Mouse (Mus musculus) heart, embryonic 16.5 days (tissue): ENCODE results near the gene AW011738. TPM values are rescaled to one million over a fixed set of nuclear protein-coding genes. Genes with fewer than 3 reads are reported as not detected.

Experiments
- ATAC-seq: fragments of 200-750 bp; cut with Nextera tagmentation; replicated peaks from 2 replicates; pipeline ENCODE4 v1.8.0; 2017; ENCODE audit warnings: moderate number of reproducible peaks; ENCODE audit not compliant: insufficient read depth, low FRiP score; ENCODE audit errors: extremely low read depth
- H3K27ac ChIP-seq: fragments of 300-500 bp; sonication (generic); 2 replicates; pipeline ENCODE4 v1.5.1; 2014; ENCODE audit warnings: mild to moderate bottlenecking, low read length, control low read depth, moderate library complexity
- H3K27me3 ChIP-seq: fragments of 300-500 bp; sonication (generic); 2 replicates; pipeline ENCODE4 v1.6.1; 2014; ENCODE audit warnings: low read length, mixed read lengths; ENCODE audit not compliant: control insufficient read depth, insufficient read depth
- H3K36me3 ChIP-seq: fragments of 300-500 bp; sonication (generic); 2 replicates; pipeline ENCODE4 v1.6.1; 2014; ENCODE audit not compliant: control insufficient read depth, insufficient read depth
- H3K4me1 ChIP-seq: fragments of 300-500 bp; sonication (generic); 2 replicates; pipeline ENCODE4 v1.6.1; 2014; ENCODE audit warnings: low read length, mixed read lengths; ENCODE audit not compliant: control insufficient read depth, insufficient read depth
- H3K4me2 ChIP-seq: fragments of 300-500 bp; sonication (generic); 2 replicates; pipeline ENCODE4 v1.6.1; 2014; ENCODE audit warnings: low read depth, mild to moderate bottlenecking, control low read depth, low read length
- H3K4me3 ChIP-seq: fragments of 300-500 bp; sonication (generic); 2 replicates; pipeline ENCODE4 v1.5.1; 2014; ENCODE audit warnings: mild to moderate bottlenecking, control low read depth, low read length
- H3K9ac ChIP-seq: fragments of 300-500 bp; sonication (generic); 2 replicates; pipeline ENCODE4 v1.6.1; 2014; ENCODE audit warnings: low read length, control low read depth
- H3K9me3 ChIP-seq: fragments of 300-500 bp; sonication (generic); replicated peaks from 2 replicates; pipeline ENCODE4 v1.6.1; 2016; ENCODE audit warnings: low read length; ENCODE audit not compliant: control insufficient read depth
- WGBS: fragments of 180-500 bp; shearing (Covaris S2); extraction: QIAGEN DNeasy Blood & Tissue Kit; methylation state at CpG from one replicate; pipeline ENCODE4 v1.1.7; 2014; 5-methylcytosine and 5-hydroxymethylcytosine counted together
- polyA plus RNA-seq: library from polyadenylated mRNA; unstranded; fragments of >200 nt; fragmentation: Nextera tagmentation; extraction: Ambion mirVana; gene quantifications from 2 replicates; pipeline ENCODE4 v1.2.1, GENCODE M21; 2015

AW011738 gene
- polyA plus RNA-seq, 1 experiment from 2014 or later = 5.6 TPM

GRCm38 (mm10) chr4:156209963-156210635, 7.0 kb downstream of the AW011738 start:
- ATAC-seq = no peak
- Histone ChIP-seq H3K4me3 (no peak overlapping the region), H3K4me1 (peaks cover 4% of the 10 kb centered on the region; the same call in 1 of the 2 replicates), H3K27ac (no peak overlapping the region), H3K36me3 (peaks cover 9% of the 10 kb centered on the region; the same call in 1 of the 2 replicates), H3K4me2 (no peak overlapping the region), H3K27me3 (no peaks in the 10 kb centered on the region), H3K9me3 (no peaks in the 10 kb centered on the region; the same call in 1 of the 2 replicates), H3K9ac (peak overlapping the region; percentile 25; the same call in 1 of the 2 replicates)
- 63% methylated on average over 13 of the region's 13 CpGs for WGBS

- H3K36me3 ChIP-seq = peaks cover 3% of the 10 kb centered on the region; the same call in 1 of the 2 replicates
- H3K27me3 ChIP-seq = no peaks in the 10 kb centered on the region
- H3K27ac ChIP-seq = no peak overlapping the region
- H3K9me3 ChIP-seq = no peaks in the 10 kb centered on the region
- H3K4me2 ChIP-seq = no peak overlapping the region
- peaks cover 15% of the 10 kb centered on the region for H3K4me1 ChIP-seq
- no peak overlapping the region for H3K9ac ChIP-seq
- WGBS = 90% methylated on average over 13 of the region's 13 CpGs
- H3K4me3 ChIP-seq = no peak overlapping the region
- ATAC-seq = no peak
Measured at GRCm38 (mm10) chr4:156213134-156213533, 10.0 kb downstream of the AW011738 start.

GRCm38 (mm10) chr4:156215649-156216048, 12.5 kb downstream of the AW011738 start, which contains the start of gene Perm1:
Gene Perm1 (plus strand): TSS chr4:156215868.
- H3K9me3 ChIP-seq = no peaks in the 10 kb centered on the region
- H3K9ac ChIP-seq = peak within 1 kb of the TSS; percentile 70
- peaks cover 4% of the 10 kb centered on the region; the same call in 1 of the 2 replicates for H3K36me3 ChIP-seq
- peak; percentile 89 for ATAC-seq
- 35% methylated on average over 4 of the region's 4 CpGs for WGBS
- H3K27me3 ChIP-seq = no peaks in the 10 kb centered on the region
- H3K27ac ChIP-seq = peak within 1 kb of the TSS; percentile 83
- H3K4me2 ChIP-seq = peak within 1 kb of the TSS; percentile 55
- H3K4me3 ChIP-seq = peak within 1 kb of the TSS; percentile 36
- H3K4me1 ChIP-seq = peaks cover 21% of the 10 kb centered on the region

- no peak for ATAC-seq
- H3K27ac ChIP-seq = peak overlapping the region; percentile 83
- peak overlapping the region; percentile 57 for H3K9ac ChIP-seq
- peaks cover 4% of the 10 kb centered on the region; the same call in 1 of the 2 replicates for H3K36me3 ChIP-seq
- peak overlapping the region; percentile 36 for H3K4me3 ChIP-seq
- peak overlapping the region; percentile 55 for H3K4me2 ChIP-seq
- 75% methylated on average over 2 of the region's 2 CpGs for WGBS
- H3K4me1 ChIP-seq = peaks cover 21% of the 10 kb centered on the region
- no peaks in the 10 kb centered on the region for H3K9me3 ChIP-seq
- H3K27me3 ChIP-seq = no peaks in the 10 kb centered on the region
Measured at GRCm38 (mm10) chr4:156216196-156216595, 13.1 kb downstream of the AW011738 start.

- ATAC-seq = no peak; the same call in 1 of the 2 replicates
- H3K9ac ChIP-seq = peak overlapping the region; percentile 70
- H3K27me3 ChIP-seq = no peaks in the 10 kb centered on the region
- H3K9me3 ChIP-seq = no peaks in the 10 kb centered on the region
- peak overlapping the region; percentile 36 for H3K4me3 ChIP-seq
- H3K4me1 ChIP-seq = peaks cover 21% of the 10 kb centered on the region
- peaks cover 4% of the 10 kb centered on the region; the same call in 1 of the 2 replicates for H3K36me3 ChIP-seq
- WGBS = 62% methylated on average over 16 of the region's 16 CpGs
- H3K4me2 ChIP-seq = peak overlapping the region; percentile 55
- H3K27ac ChIP-seq = peak overlapping the region; percentile 67
Measured at GRCm38 (mm10) chr4:156217022-156217669, 14.0 kb downstream of the AW011738 start.

- 81% methylated on average over 16 of the region's 16 CpGs for WGBS
- Histone ChIP-seq H3K36me3 (peaks cover 4% of the 10 kb centered on the region; the same call in 1 of the 2 replicates), H3K4me2 (peak overlapping the region; percentile 55), H3K9ac (peak overlapping the region; percentile 70), H3K27me3 (no peaks in the 10 kb centered on the region), H3K27ac (no peak overlapping the region; the same call in 1 of the 2 replicates), H3K4me3 (no peak overlapping the region; the same call in 1 of the 2 replicates), H3K4me1 (peaks cover 21% of the 10 kb centered on the region), H3K9me3 (no peaks in the 10 kb centered on the region)
- ATAC-seq = no peak
Measured at GRCm38 (mm10) chr4:156217838-156218237, 14.7 kb downstream of the AW011738 start.

GRCm38 (mm10) chr4:156219936-156220335, 16.8 kb downstream of the AW011738 start:
- Histone ChIP-seq H3K36me3 (peaks cover 6% of the 10 kb centered on the region; the same call in 1 of the 2 replicates), H3K4me3 (no peak overlapping the region), H3K9me3 (no peaks in the 10 kb centered on the region), H3K9ac (no peak overlapping the region), H3K27ac (no peak overlapping the region), H3K27me3 (no peaks in the 10 kb centered on the region), H3K4me1 (peaks cover 21% of the 10 kb centered on the region), H3K4me2 (no peak overlapping the region)
- no peak for ATAC-seq
- WGBS = 87% methylated on average over 11 of the region's 11 CpGs

GRCm38 (mm10) chr4:156224276-156224675, 21.2 kb downstream of the AW011738 start:
- WGBS = 78% methylated on average over 2 of the region's 2 CpGs
- Histone ChIP-seq H3K4me1 (peaks cover 11% of the 10 kb centered on the region), H3K4me3 (no peak overlapping the region), H3K36me3 (peaks cover 6% of the 10 kb centered on the region; the same call in 1 of the 2 replicates), H3K9me3 (no peaks in the 10 kb centered on the region), H3K27me3 (no peaks in the 10 kb centered on the region), H3K9ac (no peak overlapping the region), H3K4me2 (no peak overlapping the region), H3K27ac (no peak overlapping the region)
- no peak for ATAC-seq
